Mouse (Mus musculus): ENCODE measurements at regions not wholly inside any gene's neighbourhood (a gene's known extent, or its start where the extent isn't known, plus 50 kb on each side); places are given as distances from the start of the nearest gene placed in this dataset.
A peak's percentile ranks its signal among the peaks of the same experiment; 100 is the strongest.
"Not testable (repeated sequence)": the region's sequence is repeated elsewhere in the genome, so short reads cannot be mapped to it uniquely, and the experiment has no call there.

- no peak for DNase-seq (ENCODE audit: low read depth)
- TF ChIP-seq POLR2A (IDR thresholded peaks at IDR 0.05; ENCODE audit: borderline replicate concordance, extremely low read depth, insufficient read depth, insufficient read length, poor library complexity, severe bottlenecking) = no peak
- TF ChIP-seq CTCF (IDR thresholded peaks at IDR 0.05; ENCODE audit: borderline replicate concordance, extremely low read depth, insufficient read depth, insufficient read length) = no peak
Observed at GRCm38 (mm10) chr5:149856101-149856500, 162.4 kb upstream of the Rxfp2 start.

GRCm38 (mm10) chr5:149857019-149857418, 161.5 kb upstream of the Rxfp2 start:
- TF ChIP-seq POLR2A (IDR thresholded peaks at IDR 0.05; ENCODE audit: borderline replicate concordance, extremely low read depth, insufficient read depth, insufficient read length, poor library complexity, severe bottlenecking) = no peak
- TF ChIP-seq CTCF (IDR thresholded peaks at IDR 0.05; ENCODE audit: borderline replicate concordance, extremely low read depth, insufficient read depth, insufficient read length) = no peak
- DNase-seq (ENCODE audit: low read depth) = no peak

GRCm38 (mm10) chr5:149861489-149861962, 156.9 kb upstream of the Rxfp2 start:
- peak; percentile 52 for DNase-seq (ENCODE audit: low read depth)
- peak; percentile 77 for TF ChIP-seq CTCF (IDR thresholded peaks at IDR 0.05; ENCODE audit: borderline replicate concordance, extremely low read depth, insufficient read depth, insufficient read length)
- no peak for TF ChIP-seq POLR2A (IDR thresholded peaks at IDR 0.05; ENCODE audit: borderline replicate concordance, extremely low read depth, insufficient read depth, insufficient read length, poor library complexity, severe bottlenecking)

- TF ChIP-seq CTCF (IDR thresholded peaks at IDR 0.05; ENCODE audit: borderline replicate concordance, extremely low read depth, insufficient read depth, insufficient read length) (no peak), POLR2A (IDR thresholded peaks at IDR 0.05; ENCODE audit: borderline replicate concordance, extremely low read depth, insufficient read depth, insufficient read length, poor library complexity, severe bottlenecking) (no peak)
- DNase-seq (ENCODE audit: low read depth) = no peak
Observed at GRCm38 (mm10) chr5:149867926-149868325, 150.5 kb upstream of the Rxfp2 start.

- TF ChIP-seq POLR2A (IDR thresholded peaks at IDR 0.05; ENCODE audit: borderline replicate concordance, extremely low read depth, insufficient read depth, insufficient read length, poor library complexity, severe bottlenecking) = no peak
- no peak for TF ChIP-seq CTCF (IDR thresholded peaks at IDR 0.05; ENCODE audit: borderline replicate concordance, extremely low read depth, insufficient read depth, insufficient read length)
- no peak for DNase-seq (ENCODE audit: low read depth)
Observed at GRCm38 (mm10) chr5:149869441-149869840, 149.0 kb upstream of the Rxfp2 start.

- TF ChIP-seq CTCF (IDR thresholded peaks at IDR 0.05; ENCODE audit: borderline replicate concordance, extremely low read depth, insufficient read depth, insufficient read length) (no peak), POLR2A (IDR thresholded peaks at IDR 0.05; ENCODE audit: borderline replicate concordance, extremely low read depth, insufficient read depth, insufficient read length, poor library complexity, severe bottlenecking) (no peak)
- DNase-seq (ENCODE audit: low read depth) = no peak
Observed at GRCm38 (mm10) chr5:149870596-149870995, 147.9 kb upstream of the Rxfp2 start.

- no peak for DNase-seq (ENCODE audit: low read depth)
- no peak for TF ChIP-seq POLR2A (IDR thresholded peaks at IDR 0.05; ENCODE audit: borderline replicate concordance, extremely low read depth, insufficient read depth, insufficient read length, poor library complexity, severe bottlenecking)
- TF ChIP-seq CTCF (IDR thresholded peaks at IDR 0.05; ENCODE audit: borderline replicate concordance, extremely low read depth, insufficient read depth, insufficient read length) = no peak
Observed at GRCm38 (mm10) chr5:149871521-149871920, 147.0 kb upstream of the Rxfp2 start.

GRCm38 (mm10) chr5:149873482-149874002, 144.9 kb upstream of the Rxfp2 start:
- TF ChIP-seq POLR2A (IDR thresholded peaks at IDR 0.05; ENCODE audit: borderline replicate concordance, extremely low read depth, insufficient read depth, insufficient read length, poor library complexity, severe bottlenecking) (no peak), CTCF (IDR thresholded peaks at IDR 0.05; ENCODE audit: borderline replicate concordance, extremely low read depth, insufficient read depth, insufficient read length) (no peak)

GRCm38 (mm10) chr5:149874342-149874741, 144.1 kb upstream of the Rxfp2 start:
- TF ChIP-seq POLR2A (IDR thresholded peaks at IDR 0.05; ENCODE audit: borderline replicate concordance, extremely low read depth, insufficient read depth, insufficient read length, poor library complexity, severe bottlenecking) (no peak), CTCF (IDR thresholded peaks at IDR 0.05; ENCODE audit: borderline replicate concordance, extremely low read depth, insufficient read depth, insufficient read length) (no peak)
- no peak for DNase-seq (ENCODE audit: low read depth)

More at GRCm38 (mm10) chr5:149873482-149874002, 144.9 kb upstream of the Rxfp2 start:
- no peak for DNase-seq (ENCODE audit: low read depth)

- not testable (repeated sequence) for DNase-seq (ENCODE audit: low read depth)
Observed at GRCm38 (mm10) chr5:149892453-149892852, 126.0 kb upstream of the Rxfp2 start.

- no peak for TF ChIP-seq CTCF (IDR thresholded peaks at IDR 0.05; ENCODE audit: borderline replicate concordance, extremely low read depth, insufficient read depth, insufficient read length)
- TF ChIP-seq POLR2A (IDR thresholded peaks at IDR 0.05; ENCODE audit: borderline replicate concordance, extremely low read depth, insufficient read depth, insufficient read length, poor library complexity, severe bottlenecking) = no peak
- DNase-seq (ENCODE audit: low read depth) = no peak
Observed at GRCm38 (mm10) chr5:149906927-149907326, 111.5 kb upstream of the Rxfp2 start.

- DNase-seq (ENCODE audit: low read depth) = no peak
- TF ChIP-seq CTCF (IDR thresholded peaks at IDR 0.05; ENCODE audit: borderline replicate concordance, extremely low read depth, insufficient read depth, insufficient read length) = no peak
- TF ChIP-seq POLR2A (IDR thresholded peaks at IDR 0.05; ENCODE audit: borderline replicate concordance, extremely low read depth, insufficient read depth, insufficient read length, poor library complexity, severe bottlenecking) = no peak
Observed at GRCm38 (mm10) chr5:149908376-149909078, 109.9 kb upstream of the Rxfp2 start.

All from brain, embryonic 14.5 days (tissue).